Mouse (Mus musculus): ENCODE measurements at regions not wholly inside any gene's neighbourhood (a gene's known extent, or its start where the extent isn't known, plus 50 kb on each side); places are given as distances from the start of the nearest gene placed in this dataset.

- no peak for DNase-seq (ENCODE audit: low read depth)
- no peak for TF ChIP-seq CTCF (IDR thresholded peaks at IDR 0.05; ENCODE audit: borderline replicate concordance, extremely low read depth, insufficient read depth, insufficient read length)
- no peak for TF ChIP-seq POLR2A (IDR thresholded peaks at IDR 0.05; ENCODE audit: borderline replicate concordance, extremely low read depth, insufficient read depth, insufficient read length, poor library complexity, severe bottlenecking)
Observed at GRCm38 (mm10) chr16:90628605-90629120, 98.5 kb downstream of the Mis18a start.

GRCm38 (mm10) chr16:90626035-90626670, 101.1 kb downstream of the Mis18a start:
- TF ChIP-seq CTCF (IDR thresholded peaks at IDR 0.05; ENCODE audit: borderline replicate concordance, extremely low read depth, insufficient read depth, insufficient read length): no peak
- no peak for TF ChIP-seq POLR2A (IDR thresholded peaks at IDR 0.05; ENCODE audit: borderline replicate concordance, extremely low read depth, insufficient read depth, insufficient read length, poor library complexity, severe bottlenecking)

GRCm38 (mm10) chr16:90625301-90626034, 101.7 kb downstream of the Mis18a start:
- DNase-seq (ENCODE audit: low read depth): peak; percentile 43
- TF ChIP-seq POLR2A (IDR thresholded peaks at IDR 0.05; ENCODE audit: borderline replicate concordance, extremely low read depth, insufficient read depth, insufficient read length, poor library complexity, severe bottlenecking) (no peak), CTCF (IDR thresholded peaks at IDR 0.05; ENCODE audit: borderline replicate concordance, extremely low read depth, insufficient read depth, insufficient read length) (no peak)

More at GRCm38 (mm10) chr16:90626035-90626670, 101.1 kb downstream of the Mis18a start:
- peak; percentile 67 for DNase-seq (ENCODE audit: low read depth)

- DNase-seq (ENCODE audit: low read depth): peak; percentile 89
- TF ChIP-seq POLR2A (IDR thresholded peaks at IDR 0.05; ENCODE audit: borderline replicate concordance, extremely low read depth, insufficient read depth, insufficient read length, poor library complexity, severe bottlenecking) (no peak), CTCF (IDR thresholded peaks at IDR 0.05; ENCODE audit: borderline replicate concordance, extremely low read depth, insufficient read depth, insufficient read length) (no peak)
Observed at GRCm38 (mm10) chr16:90624039-90624625, 103.1 kb downstream of the Mis18a start.

- DNase-seq (ENCODE audit: low read depth): peak; percentile 54
- TF ChIP-seq POLR2A (IDR thresholded peaks at IDR 0.05; ENCODE audit: borderline replicate concordance, extremely low read depth, insufficient read depth, insufficient read length, poor library complexity, severe bottlenecking) (no peak), CTCF (IDR thresholded peaks at IDR 0.05; ENCODE audit: borderline replicate concordance, extremely low read depth, insufficient read depth, insufficient read length) (no peak)
Observed at GRCm38 (mm10) chr16:90622677-90623225, 104.5 kb downstream of the Mis18a start.

- no peak for TF ChIP-seq CTCF (IDR thresholded peaks at IDR 0.05; ENCODE audit: borderline replicate concordance, extremely low read depth, insufficient read depth, insufficient read length)
- no peak for TF ChIP-seq POLR2A (IDR thresholded peaks at IDR 0.05; ENCODE audit: borderline replicate concordance, extremely low read depth, insufficient read depth, insufficient read length, poor library complexity, severe bottlenecking)
- peak; percentile 81 for DNase-seq (ENCODE audit: low read depth)
Observed at GRCm38 (mm10) chr16:90621761-90622411, 105.3 kb downstream of the Mis18a start.

GRCm38 (mm10) chr16:90619565-90620311, 107.5 kb downstream of the Mis18a start:
- no peak for DNase-seq (ENCODE audit: low read depth)
- no peak for TF ChIP-seq CTCF (IDR thresholded peaks at IDR 0.05; ENCODE audit: borderline replicate concordance, extremely low read depth, insufficient read depth, insufficient read length)
- no peak for TF ChIP-seq POLR2A (IDR thresholded peaks at IDR 0.05; ENCODE audit: borderline replicate concordance, extremely low read depth, insufficient read depth, insufficient read length, poor library complexity, severe bottlenecking)

- no peak for DNase-seq (ENCODE audit: low read depth)
- no peak for TF ChIP-seq POLR2A (IDR thresholded peaks at IDR 0.05; ENCODE audit: borderline replicate concordance, extremely low read depth, insufficient read depth, insufficient read length, poor library complexity, severe bottlenecking)
- TF ChIP-seq CTCF (IDR thresholded peaks at IDR 0.05; ENCODE audit: borderline replicate concordance, extremely low read depth, insufficient read depth, insufficient read length): no peak
Observed at GRCm38 (mm10) chr16:90615791-90616190, 111.4 kb downstream of the Mis18a start.

GRCm38 (mm10) chr16:90614137-90614536, 113.1 kb downstream of the Mis18a start:
- DNase-seq (ENCODE audit: low read depth): no peak
- TF ChIP-seq CTCF (IDR thresholded peaks at IDR 0.05; ENCODE audit: borderline replicate concordance, extremely low read depth, insufficient read depth, insufficient read length) (no peak), POLR2A (IDR thresholded peaks at IDR 0.05; ENCODE audit: borderline replicate concordance, extremely low read depth, insufficient read depth, insufficient read length, poor library complexity, severe bottlenecking) (no peak)

GRCm38 (mm10) chr16:90610097-90610808, 117.0 kb downstream of the Mis18a start:
- no peak for DNase-seq (ENCODE audit: low read depth)
- TF ChIP-seq POLR2A (IDR thresholded peaks at IDR 0.05; ENCODE audit: borderline replicate concordance, extremely low read depth, insufficient read depth, insufficient read length, poor library complexity, severe bottlenecking): no peak
- no peak for TF ChIP-seq CTCF (IDR thresholded peaks at IDR 0.05; ENCODE audit: borderline replicate concordance, extremely low read depth, insufficient read depth, insufficient read length)

Measured in brain, embryonic 14.5 days (tissue).